Comparison of ENCODE assay signal across 9 mouse cellular contexts in genomic region chr7:37343691-37344233, GRCm38 (mm10).
DNase-seq lines count a peak whose midpoint lies in the region; ATAC-seq and TF ChIP-seq lines count a peak whose summit lies in the region.
"Had no signal": no experiment of that assay in that cellular context is flagged by ENCODE, and none has a peak within 500 bp of the region (broad histone marks: within the 10 kb centered on the region; RNA-seq: fewer than 3 reads in every experiment).

No protein-coding gene starts in this region.

- peaks cover 6% of the 10 kb centered on the region; the same call in 1 of the 2 replicates for H3K4me1 ChIP-seq in forebrain, embryonic 11.5 days (replicated peaks; ENCODE audit: control insufficient read depth, insufficient read depth, low read length)
- H3K4me1 ChIP-seq in limb, embryonic 11.5 days (ENCODE audit: control insufficient read depth, insufficient read depth, low read length), result peaks cover 12% of the 10 kb centered on the region; the same call in 1 of the 2 replicates
- peaks cover 18% of the 10 kb centered on the region for H3K4me1 ChIP-seq in neural tube, embryonic 14.5 days (ENCODE audit: control insufficient read depth, insufficient read depth, low read length)

- no peak; the same call in 1 of the 2 replicates for TF ChIP-seq CTCF in left cerebral cortex, adult 2 months (IDR thresholded peaks at IDR 0.05)

- no peaks in the 10 kb centered on the region for H3K27me3 ChIP-seq in forebrain, embryonic 11.5 days (ENCODE audit: control insufficient read depth, insufficient read depth, low read length)
- no peaks in the 10 kb centered on the region for H3K27me3 ChIP-seq in limb, embryonic 11.5 days (ENCODE audit: control insufficient read depth, insufficient read depth, low read length)
- no peaks in the 10 kb centered on the region for H3K27me3 ChIP-seq in neural tube, embryonic 14.5 days (ENCODE audit: control insufficient read depth, insufficient read depth, low read length)

- H3K9ac ChIP-seq in forebrain, embryonic 11.5 days (ENCODE audit: low read length), result peak overlapping the region; percentile 42
- peak overlapping the region; percentile 45; the same call in 1 of the 2 replicates for H3K9ac ChIP-seq in limb, embryonic 11.5 days (ENCODE audit: low read length)
- peak overlapping the region; percentile 22; the same call in 1 of the 2 replicates for H3K9ac ChIP-seq in neural tube, embryonic 14.5 days (replicated peaks; ENCODE audit: low read depth, low read length)

- no peaks in the 10 kb centered on the region for H3K36me3 ChIP-seq in forebrain, embryonic 11.5 days (ENCODE audit: control insufficient read depth, insufficient read depth, low read length)
- no peaks in the 10 kb centered on the region for H3K36me3 ChIP-seq in limb, embryonic 11.5 days (ENCODE audit: control insufficient read depth, insufficient read depth, low read length)
- no peaks in the 10 kb centered on the region for H3K36me3 ChIP-seq in neural tube, embryonic 14.5 days (ENCODE audit: control insufficient read depth, insufficient read depth, low read length)

- peak overlapping the region; percentile 56 for H3K4me3 ChIP-seq in left cerebral cortex, adult 2 months
- no peak overlapping the region for H3K4me3 ChIP-seq in forebrain, embryonic 11.5 days (ENCODE audit: low read depth, low read length)
- H3K4me3 ChIP-seq in limb, embryonic 11.5 days (ENCODE audit: low read depth, low read length), result no peak overlapping the region
- no peak overlapping the region for H3K4me3 ChIP-seq in neural tube, embryonic 14.5 days (ENCODE audit: low read depth, low read length)

- ATAC-seq in forebrain, embryonic 11.5 days (replicated peaks; ENCODE audit: low FRiP score), result peak; percentile 67
- ATAC-seq in limb, embryonic 11.5 days (ENCODE audit: insufficient number of reproducible peaks, low FRiP score, low TSS enrichment, low read depth), result no peak
- ATAC-seq in neural tube, embryonic 14.5 days (ENCODE audit: low read depth), result peak; percentile 19; the same call in 1 of the 2 replicates

- H3K9me3 ChIP-seq in forebrain, embryonic 11.5 days (ENCODE audit: control insufficient read depth, low read length), result no peaks in the 10 kb centered on the region
- H3K9me3 ChIP-seq in limb, embryonic 11.5 days (ENCODE audit: control insufficient read depth, low read length), result no peaks in the 10 kb centered on the region
- no peaks in the 10 kb centered on the region for H3K9me3 ChIP-seq in neural tube, embryonic 14.5 days (ENCODE audit: control insufficient read depth, low read length)

- no peak for DNase-seq in left cerebral cortex, adult 2 months (ENCODE audit: extremely low spot score in 1 of 2, low spot score in 2 of 2)
- no peak for DNase-seq in left cerebral cortex, postnatal 14 days (ENCODE audit: low spot score in 2 of 2)
- DNase-seq in forebrain, embryonic 11.5 days (ENCODE audit: low spot score), result peak; percentile 70
- DNase-seq in limb, embryonic 11.5 days (ENCODE audit: low spot score), result no peak
- no peak for DNase-seq in thymus, postnatal 36 days
- DNase-seq in urinary bladder, postnatal 4 days (ENCODE audit: low spot score in 2 of 2), result no peak
- DNase-seq in spleen, postnatal 4 days (ENCODE audit: low spot score in 2 of 2), result no peak
- DNase-seq: spleen, adult 18-20 months had no signal

- intact Hi-C loops in left cerebral cortex, adult 2 months (cut with DNase I), result loop anchor here (2.0 to 10.0 kb wide), 5 partner anchors 647 to 1441 kb away; no protein-coding TSS in a partner anchor
- intact Hi-C loops in left cerebral cortex, postnatal 14 days (cut with DNase I), result loop anchor here (5.0 to 10.0 kb wide), 5 partner anchors 606 to 1519 kb away; partner anchors contain the start of gene Tshz3

- no peak overlapping the region for H3K27ac ChIP-seq in left cerebral cortex, adult 2 months
- H3K27ac ChIP-seq in forebrain, embryonic 11.5 days (ENCODE audit: low read depth, low read length), result no peak overlapping the region
- no peak overlapping the region for H3K27ac ChIP-seq in limb, embryonic 11.5 days (replicated peaks; ENCODE audit: low read depth, low read length)
- no peak overlapping the region for H3K27ac ChIP-seq in neural tube, embryonic 14.5 days (ENCODE audit: low read depth, low read length)

- peak overlapping the region; percentile 47 for H3K4me2 ChIP-seq in forebrain, embryonic 11.5 days (ENCODE audit: low read depth, low read length, severe bottlenecking)
- peak overlapping the region; percentile 67 for H3K4me2 ChIP-seq in limb, embryonic 11.5 days (ENCODE audit: low read depth, severe bottlenecking)
- H3K4me2 ChIP-seq in neural tube, embryonic 14.5 days (ENCODE audit: low read depth, low read length), result peak overlapping the region; percentile 60

- WGBS in forebrain, embryonic 11.5 days, result 20% methylated on average over 18 of the region's 18 CpGs
- 32% methylated on average over 18 of the region's 18 CpGs for WGBS in limb, embryonic 11.5 days
- 22% methylated on average over 18 of the region's 18 CpGs for WGBS in neural tube, embryonic 14.5 days
